Mouse (Mus musculus) brain, embryonic 14.5 days (tissue): ENCODE measurements around the gene Atp2b2.

Source experiments
- CTCF ChIP-seq: fragments of 200-500 bp; IDR thresholded peaks from 2 replicates; pipeline ENCODE4 v1.5.1; 2012; ENCODE audit warnings: inconsistent platforms, mild to moderate bottlenecking, moderate library complexity, borderline replicate concordance; ENCODE audit not compliant: insufficient read depth, insufficient read length; ENCODE audit errors: extremely low read depth
- POLR2A ChIP-seq: fragments of 200-500 bp; IDR thresholded peaks from 2 replicates; pipeline ENCODE4 v1.6.1; 2012; ENCODE audit warnings: mild to moderate bottlenecking, inconsistent platforms, borderline replicate concordance; ENCODE audit not compliant: poor library complexity, insufficient read depth, insufficient read length, severe bottlenecking; ENCODE audit errors: extremely low read depth

DNA sequence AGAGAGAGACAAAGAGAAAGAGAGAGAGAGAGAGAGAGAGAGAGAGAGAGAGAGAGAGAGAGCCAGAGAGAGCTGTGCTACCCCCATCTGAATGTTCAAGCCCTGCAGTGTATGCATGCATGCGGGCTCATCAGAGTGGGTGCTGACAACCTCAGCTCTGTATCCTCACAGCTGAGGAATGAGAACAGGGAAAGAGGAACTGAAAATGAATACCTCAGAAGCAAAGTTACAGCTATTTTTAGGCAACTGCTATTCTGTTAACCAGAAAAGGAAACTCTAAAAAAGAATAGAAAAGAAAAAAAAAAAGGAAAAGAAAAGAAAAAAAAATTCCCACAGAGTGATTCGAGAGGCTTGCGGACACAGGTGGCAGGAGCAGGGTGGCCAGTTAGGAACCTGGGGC lies 192.6 kb downstream of the Atp2b2 start:
- TF ChIP-seq CTCF = no peak
- TF ChIP-seq POLR2A = no peak
